Mouse (Mus musculus): Measurements from ENCODE around the gene 6430571L13Rik.

6430571L13Rik gene

DNA sequence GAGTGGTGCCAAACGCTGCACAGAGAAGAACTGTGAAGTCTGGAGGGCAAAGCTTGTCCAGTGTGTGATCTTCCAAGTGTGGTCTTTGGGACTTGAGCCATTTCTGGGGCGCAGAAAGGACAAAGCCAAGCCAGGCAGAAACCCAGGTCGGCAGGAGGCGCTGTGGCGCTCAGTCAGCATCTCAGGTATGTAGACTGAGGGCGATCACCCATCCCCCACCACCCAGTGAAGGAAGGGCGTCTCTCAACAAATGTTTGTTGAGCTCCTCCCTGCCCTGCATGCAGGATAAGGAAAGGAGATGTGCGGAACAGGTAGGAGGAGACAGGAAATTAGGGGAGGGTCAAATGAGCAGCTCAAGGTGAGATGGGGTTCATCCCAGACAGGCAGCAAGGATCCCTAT lies 34.2 kb downstream of the 6430571L13Rik start:
- H3K36me3 ChIP-seq (ENCODE audit: control insufficient read depth, insufficient read depth, low read length, poor library complexity, severe bottlenecking) = no peaks in the 10 kb centered on the region
- no peaks in the 10 kb centered on the region for H3K27me3 ChIP-seq (ENCODE audit: control insufficient read depth, insufficient read depth, low read length, poor library complexity, severe bottlenecking)
- peak; percentile 12 for DNase-seq (ENCODE audit: low read depth, low spot score)

DNA sequence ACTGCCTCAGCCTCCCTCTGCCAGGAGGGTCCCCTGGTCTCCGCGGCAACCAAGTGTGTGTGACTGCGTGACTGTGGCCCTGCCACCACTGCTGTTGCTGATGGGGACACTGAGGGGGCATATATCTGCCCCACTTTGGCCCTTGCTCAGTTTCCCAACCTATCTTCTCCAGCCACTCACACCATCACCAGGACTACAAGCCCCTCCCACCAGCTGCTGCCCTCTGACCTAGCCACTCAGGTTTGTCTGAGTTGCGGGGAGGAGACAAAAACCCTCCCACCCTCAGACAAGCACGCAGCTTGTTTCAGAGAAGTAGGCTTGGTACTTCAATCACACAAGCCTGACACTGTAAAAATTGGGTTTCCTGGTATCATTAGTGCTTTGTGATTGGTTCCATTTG lies 35.0 kb downstream of the 6430571L13Rik start:
- H3K36me3 ChIP-seq (ENCODE audit: control insufficient read depth, insufficient read depth, low read length, poor library complexity, severe bottlenecking) = no peaks in the 10 kb centered on the region
- DNase-seq (ENCODE audit: low read depth, low spot score) = no peak
- H3K27me3 ChIP-seq (ENCODE audit: control insufficient read depth, insufficient read depth, low read length, poor library complexity, severe bottlenecking) = no peaks in the 10 kb centered on the region

DNA sequence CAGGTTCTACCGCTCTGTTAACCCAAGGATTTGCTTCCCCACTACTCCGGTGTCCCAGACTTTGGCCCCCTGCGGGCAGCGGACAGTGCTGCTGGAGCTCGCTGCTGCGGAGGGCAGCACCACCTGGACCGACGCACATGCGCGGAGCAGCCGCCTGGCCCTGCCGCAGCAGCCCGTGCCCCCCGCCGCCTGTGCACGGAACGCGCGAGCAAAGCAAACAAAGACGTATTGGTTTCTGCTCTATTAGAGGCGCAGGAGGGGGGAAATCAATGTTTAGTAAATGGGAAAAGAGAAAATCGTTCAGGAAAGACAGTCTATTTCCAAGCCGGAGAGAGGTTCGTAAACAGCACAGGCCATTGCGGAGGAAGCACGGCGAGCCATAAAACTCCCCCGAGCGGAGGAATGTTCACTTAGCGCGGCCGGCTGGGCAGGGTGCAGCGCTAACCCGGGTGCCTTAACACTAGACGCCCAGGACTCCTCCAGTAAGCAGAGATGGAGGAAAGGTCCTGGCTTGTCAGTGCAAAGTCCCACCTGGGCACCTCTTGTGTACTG lies 37.6 kb downstream of the 6430571L13Rik start:
- Histone ChIP-seq H3K36me3 (ENCODE audit: control insufficient read depth, insufficient read depth, low read length, poor library complexity, severe bottlenecking) (no peaks in the 10 kb centered on the region), H3K27me3 (ENCODE audit: control insufficient read depth, insufficient read depth, low read length, poor library complexity, severe bottlenecking) (no peaks in the 10 kb centered on the region)
- DNase-seq (ENCODE audit: low read depth, low spot score) = no peak

DNA sequence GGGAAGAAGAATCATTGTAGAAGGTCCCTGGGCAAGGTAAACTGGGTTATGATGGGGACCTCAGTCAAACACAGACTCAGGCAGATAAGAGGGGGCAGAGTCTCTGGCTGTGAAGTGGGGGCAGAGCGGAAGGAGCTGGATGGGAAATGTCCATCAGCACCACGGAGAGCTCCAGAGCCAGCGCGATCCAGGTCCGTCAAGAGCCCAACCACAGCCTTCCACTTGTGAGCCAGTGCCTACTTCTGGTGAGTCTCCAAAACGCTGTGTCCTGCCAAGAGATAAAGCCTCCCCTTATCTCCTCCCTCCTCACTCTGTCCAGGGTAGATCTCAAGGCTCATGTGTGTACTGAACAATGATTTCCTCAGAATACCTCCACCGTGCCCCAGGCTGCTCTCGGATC lies 41.3 kb downstream of the 6430571L13Rik start:
- no peaks in the 10 kb centered on the region for H3K27me3 ChIP-seq (ENCODE audit: control insufficient read depth, insufficient read depth, low read length, poor library complexity, severe bottlenecking)
- DNase-seq (ENCODE audit: low read depth, low spot score) = no peak
- H3K36me3 ChIP-seq (ENCODE audit: control insufficient read depth, insufficient read depth, low read length, poor library complexity, severe bottlenecking) = no peaks in the 10 kb centered on the region

DNA sequence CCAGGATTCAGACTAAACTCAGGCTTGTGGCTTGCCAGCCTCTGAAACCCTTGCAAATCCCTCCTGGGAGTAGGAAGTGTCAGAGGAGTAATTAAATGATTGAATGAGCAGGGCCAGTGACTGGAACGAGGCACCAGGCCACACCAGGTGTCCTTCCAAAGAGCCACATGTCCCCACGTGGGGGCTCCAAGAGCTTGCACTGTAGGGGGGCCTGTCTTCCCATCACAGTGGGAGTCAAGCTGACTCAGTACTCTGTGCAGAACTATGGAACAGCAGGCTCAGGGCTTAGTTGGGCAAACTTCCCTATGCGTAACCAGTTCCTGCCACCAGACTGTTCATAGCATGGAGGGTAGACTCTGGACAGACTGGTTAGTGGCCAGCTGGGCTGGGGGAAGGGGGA lies 44.0 kb downstream of the 6430571L13Rik start:
- Histone ChIP-seq H3K36me3 (ENCODE audit: control insufficient read depth, insufficient read depth, low read length, poor library complexity, severe bottlenecking) (no peaks in the 10 kb centered on the region), H3K27me3 (ENCODE audit: control insufficient read depth, insufficient read depth, low read length, poor library complexity, severe bottlenecking) (no peaks in the 10 kb centered on the region)
- no peak for DNase-seq (ENCODE audit: low read depth, low spot score)

DNA sequence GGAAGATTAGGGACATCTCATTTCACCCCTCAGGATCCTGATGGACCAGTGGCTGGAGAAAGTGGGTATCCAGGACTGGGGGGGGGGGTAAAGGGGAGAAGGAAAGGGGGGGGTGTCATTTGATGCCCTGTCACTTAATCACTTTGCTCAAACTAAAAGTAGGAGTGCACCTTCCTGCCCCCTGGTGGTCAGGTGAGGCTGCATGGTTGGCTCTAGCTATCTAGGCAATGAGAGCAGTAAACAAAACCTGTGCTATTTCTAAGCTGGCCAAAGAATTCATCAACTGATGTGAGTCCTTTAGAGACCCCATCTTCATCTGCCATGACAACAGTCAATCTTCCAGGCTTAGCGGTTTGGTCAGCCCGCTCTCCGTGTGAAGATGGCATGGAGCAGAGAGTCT lies 46.3 kb downstream of the 6430571L13Rik start:
- DNase-seq (ENCODE audit: low read depth, low spot score) = peak; percentile 47
- no peaks in the 10 kb centered on the region for H3K36me3 ChIP-seq (ENCODE audit: control insufficient read depth, insufficient read depth, low read length, poor library complexity, severe bottlenecking)
- H3K27me3 ChIP-seq (ENCODE audit: control insufficient read depth, insufficient read depth, low read length, poor library complexity, severe bottlenecking) = no peaks in the 10 kb centered on the region

DNA sequence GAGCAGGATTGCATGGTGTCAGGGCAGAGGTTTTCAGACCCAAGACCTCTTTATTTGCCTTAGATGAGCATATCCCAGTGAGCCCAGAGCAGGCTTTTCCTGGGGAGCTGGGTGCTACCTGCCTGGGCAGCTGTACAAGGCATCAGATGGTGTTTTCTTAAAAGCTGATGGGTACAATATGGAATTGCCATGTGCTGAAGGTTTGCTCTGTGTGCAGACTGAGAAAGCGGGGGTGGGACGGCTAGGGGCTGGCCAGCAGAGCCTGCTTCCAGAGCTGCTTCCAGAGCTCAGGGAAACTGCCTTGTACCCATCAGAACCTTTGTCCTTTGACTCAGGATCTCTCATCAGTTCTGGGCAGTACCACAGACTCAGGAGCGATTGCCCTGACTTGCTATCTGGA lies 47.3 kb downstream of the 6430571L13Rik start:
- no peaks in the 10 kb centered on the region for H3K27me3 ChIP-seq (ENCODE audit: control insufficient read depth, insufficient read depth, low read length, poor library complexity, severe bottlenecking)
- DNase-seq (ENCODE audit: low read depth, low spot score) = no peak
- H3K36me3 ChIP-seq (ENCODE audit: control insufficient read depth, insufficient read depth, low read length, poor library complexity, severe bottlenecking) = no peaks in the 10 kb centered on the region

DNA sequence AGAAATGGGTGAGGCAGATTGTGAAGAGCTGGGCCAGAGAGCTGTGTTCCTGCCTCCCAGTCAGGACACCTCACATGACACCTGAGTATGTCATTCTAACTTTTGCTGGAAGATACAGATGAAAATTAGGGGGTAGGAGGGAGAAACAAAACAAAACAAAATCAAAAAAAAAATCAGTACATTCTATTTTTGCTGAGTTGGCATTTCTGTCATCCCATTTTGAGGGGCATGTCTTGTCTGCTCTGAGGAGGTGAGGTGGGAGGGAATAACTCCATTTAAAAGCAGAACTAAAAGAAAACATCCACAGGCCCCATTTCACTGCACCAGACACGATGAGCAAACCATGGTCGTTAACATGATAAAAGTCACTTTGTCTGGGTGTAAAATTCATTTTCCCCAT lies 47.9 kb downstream of the 6430571L13Rik start:
- Histone ChIP-seq H3K36me3 (ENCODE audit: control insufficient read depth, insufficient read depth, low read length, poor library complexity, severe bottlenecking) (no peaks in the 10 kb centered on the region), H3K27me3 (ENCODE audit: control insufficient read depth, insufficient read depth, low read length, poor library complexity, severe bottlenecking) (no peaks in the 10 kb centered on the region)
- DNase-seq (ENCODE audit: low read depth, low spot score) = no peak

DNA sequence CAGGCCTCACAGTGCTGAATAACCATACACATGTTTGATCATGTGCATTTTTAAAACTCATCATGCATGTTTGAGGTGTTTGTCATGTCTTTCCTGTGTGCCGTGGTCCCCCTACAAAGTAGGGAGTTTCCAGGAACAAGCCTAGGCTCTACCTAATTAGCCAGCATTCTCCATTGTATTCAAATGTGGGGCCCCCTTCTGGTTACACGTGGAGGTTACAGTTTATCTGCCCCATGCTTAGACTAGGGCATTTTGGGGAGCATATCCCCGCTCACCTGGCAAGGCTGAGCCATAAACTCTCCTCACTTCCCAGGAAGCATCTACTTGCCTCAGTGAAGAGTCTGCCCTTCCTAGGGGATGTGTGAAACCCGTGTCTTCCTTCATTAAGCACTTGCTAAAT lies 56.0 kb downstream of the 6430571L13Rik start:
- no peak for DNase-seq (ENCODE audit: low read depth, low spot score)
- Histone ChIP-seq H3K27me3 (ENCODE audit: control insufficient read depth, insufficient read depth, low read length, poor library complexity, severe bottlenecking) (no peaks in the 10 kb centered on the region), H3K36me3 (ENCODE audit: control insufficient read depth, insufficient read depth, low read length, poor library complexity, severe bottlenecking) (no peaks in the 10 kb centered on the region)

DNA sequence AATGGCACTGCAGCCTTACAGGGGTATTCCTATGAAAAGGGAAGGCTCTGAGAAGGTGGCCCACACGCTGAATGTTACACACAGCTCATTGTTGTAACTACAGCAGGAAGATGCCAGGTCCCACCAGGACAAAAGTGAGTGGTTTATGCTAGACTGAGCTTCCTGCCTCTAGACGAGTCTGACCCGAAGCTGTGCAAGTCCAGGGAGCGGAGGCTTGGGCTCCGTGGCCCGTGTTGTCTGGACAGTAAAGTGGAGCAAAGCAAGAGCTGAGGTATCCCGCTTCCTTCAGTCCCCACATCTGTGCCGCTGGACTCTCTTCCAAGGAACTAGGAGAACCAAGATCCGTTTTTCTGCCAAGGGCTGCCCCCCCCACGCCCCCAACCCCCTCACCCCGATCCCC lies 58.6 kb downstream of the 6430571L13Rik start:
- Histone ChIP-seq H3K27me3 (ENCODE audit: control insufficient read depth, insufficient read depth, low read length, poor library complexity, severe bottlenecking) (no peaks in the 10 kb centered on the region), H3K36me3 (ENCODE audit: control insufficient read depth, insufficient read depth, low read length, poor library complexity, severe bottlenecking) (no peaks in the 10 kb centered on the region)
- DNase-seq (ENCODE audit: low read depth, low spot score) = no peak

DNA sequence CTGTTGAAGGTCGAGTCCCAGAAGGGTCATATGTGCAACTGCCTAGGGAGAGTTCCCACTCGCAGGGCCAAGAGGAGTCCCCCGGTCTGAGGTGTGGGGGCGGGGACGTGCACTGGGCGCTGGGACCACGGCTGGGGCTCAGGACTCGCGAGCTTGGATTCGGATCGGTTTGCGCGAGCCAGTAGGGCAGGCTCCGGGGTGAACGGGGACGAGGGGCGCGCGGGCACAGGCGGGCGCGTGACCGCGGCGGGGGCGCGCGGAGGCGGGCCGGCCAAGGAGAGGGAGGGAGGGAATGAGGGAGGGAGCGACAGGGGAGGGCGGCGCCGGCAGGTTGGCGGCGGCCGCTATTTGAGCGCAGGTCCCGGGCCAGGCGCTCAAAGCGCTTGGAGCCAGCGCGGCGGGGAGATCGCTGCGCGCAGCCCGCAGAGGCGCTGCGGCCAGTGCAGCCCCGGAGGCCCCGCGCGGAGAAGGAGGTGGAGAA lies 59.1 kb downstream of the 6430571L13Rik start, which contains the start of gene Cacna2d2:
TSS of gene Cacna2d2 (plus strand) at position 122 of the 481 bp plus-strand sequence.
- DNase-seq (ENCODE audit: low read depth, low spot score) = no peak
- Histone ChIP-seq H3K36me3 (ENCODE audit: control insufficient read depth, insufficient read depth, low read length, poor library complexity, severe bottlenecking) (no peaks in the 10 kb centered on the region), H3K27me3 (ENCODE audit: control insufficient read depth, insufficient read depth, low read length, poor library complexity, severe bottlenecking) (no peaks in the 10 kb centered on the region)

DNA sequence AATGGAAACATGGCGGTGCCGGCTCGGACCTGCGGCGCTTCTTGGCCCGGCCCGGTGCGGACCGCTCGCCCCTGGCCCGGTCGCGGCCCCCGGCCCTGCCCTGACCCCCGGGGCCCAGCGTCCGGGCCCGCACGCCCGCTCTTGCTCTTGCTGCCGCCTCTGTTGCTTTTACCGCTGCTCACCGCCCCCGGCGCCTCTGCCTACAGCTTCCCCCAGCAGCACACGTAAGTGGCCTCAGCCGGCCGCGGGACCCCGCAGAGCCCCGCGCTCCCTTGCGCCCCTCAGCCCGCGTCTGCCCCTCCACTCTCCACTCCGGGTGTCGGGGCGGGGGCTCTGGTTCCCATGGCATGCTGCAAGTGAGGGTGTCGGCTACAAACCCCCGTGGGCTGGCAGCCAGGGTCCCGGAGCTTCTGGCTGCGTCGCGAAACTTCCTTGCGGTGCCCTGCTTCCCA lies 59.7 kb downstream of the 6430571L13Rik start:
- H3K36me3 ChIP-seq (ENCODE audit: control insufficient read depth, insufficient read depth, low read length, poor library complexity, severe bottlenecking) = no peaks in the 10 kb centered on the region
- DNase-seq (ENCODE audit: low read depth, low spot score) = no peak
- no peaks in the 10 kb centered on the region for H3K27me3 ChIP-seq (ENCODE audit: control insufficient read depth, insufficient read depth, low read length, poor library complexity, severe bottlenecking)

DNA sequence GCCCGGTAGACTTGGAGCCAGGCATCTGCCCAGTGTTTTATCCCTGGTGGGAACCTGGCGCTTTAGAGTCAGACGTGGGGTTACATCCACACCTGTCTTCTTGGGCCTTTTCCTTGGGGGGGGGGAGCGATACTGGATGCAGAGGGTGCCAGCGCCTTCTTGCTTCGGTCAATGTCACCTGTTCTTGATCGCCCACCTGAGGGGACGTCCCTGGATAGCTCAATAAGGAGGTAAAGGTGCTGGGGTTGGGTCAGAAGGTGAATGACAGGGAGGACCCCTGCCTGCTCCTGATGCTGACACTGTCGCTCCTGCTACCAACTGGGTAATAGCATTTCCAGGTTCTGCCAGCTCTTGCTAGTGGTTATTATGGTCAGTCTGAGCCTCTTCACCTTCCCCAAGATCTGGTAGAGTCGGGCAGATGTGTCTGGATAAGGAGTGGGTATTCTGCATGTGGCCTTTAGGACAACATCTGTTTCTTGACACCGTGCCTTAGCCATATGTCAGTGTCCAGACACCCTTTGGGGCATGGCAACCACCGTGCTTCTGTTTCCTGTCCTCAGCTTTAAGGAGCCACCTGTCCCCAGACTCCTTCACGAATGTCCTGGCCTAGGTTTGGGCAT lies 60.4 kb downstream of the 6430571L13Rik start:
- no peaks in the 10 kb centered on the region for H3K36me3 ChIP-seq (ENCODE audit: control insufficient read depth, insufficient read depth, low read length, poor library complexity, severe bottlenecking)
- no peak for DNase-seq (ENCODE audit: low read depth, low spot score)
- no peaks in the 10 kb centered on the region for H3K27me3 ChIP-seq (ENCODE audit: control insufficient read depth, insufficient read depth, low read length, poor library complexity, severe bottlenecking)

All from splenic B cell, adult 2 months (primary cell).